Mouse (Mus musculus) limb, embryonic 15.5 days (tissue): ENCODE measurements around the gene Pmm2. TPM values are rescaled to one million over a fixed set of nuclear protein-coding genes. Genes with fewer than 3 reads are reported as not detected.

Source experiments
- ATAC-seq: fragments of 200-750 bp; cut with Nextera tagmentation; 2 replicates; pipeline ENCODE4 v1.8.0; 2017; ENCODE audit warnings: low read depth, moderate TSS enrichment; ENCODE audit not compliant: insufficient number of reproducible peaks, low FRiP score, low TSS enrichment
- H3K27ac ChIP-seq: fragments of 300-500 bp; sonication (generic); 2 replicates; pipeline ENCODE4 v1.5.1; 2015; ENCODE audit warnings: moderate library complexity, mild to moderate bottlenecking, inconsistent platforms
- H3K27me3 ChIP-seq: fragments of 300-500 bp; sonication (generic); 2 replicates; pipeline ENCODE4 v1.6.1; 2015; ENCODE audit warnings: inconsistent platforms
- H3K36me3 ChIP-seq: fragments of 300-500 bp; sonication (generic); 2 replicates; pipeline ENCODE4 v1.6.1; 2015; ENCODE audit warnings: inconsistent platforms
- H3K4me1 ChIP-seq: fragments of 300-500 bp; sonication (generic); 2 replicates; pipeline ENCODE4 v1.6.1; 2015; ENCODE audit warnings: inconsistent platforms
- H3K4me2 ChIP-seq: fragments of 300-500 bp; sonication (generic); 2 replicates; pipeline ENCODE4 v1.6.1; 2015; ENCODE audit warnings: mild to moderate bottlenecking, inconsistent platforms
- H3K4me3 ChIP-seq: fragments of 300-500 bp; sonication (generic); 2 replicates; pipeline ENCODE4 v1.5.1; 2015; ENCODE audit warnings: mild to moderate bottlenecking, inconsistent platforms
- H3K9ac ChIP-seq: fragments of 300-500 bp; sonication (generic); 2 replicates; pipeline ENCODE4 v1.6.1; 2015; ENCODE audit warnings: inconsistent platforms
- H3K9me3 ChIP-seq: fragments of 300-500 bp; sonication (generic); 2 replicates; pipeline ENCODE4 v1.6.1; 2016; ENCODE audit warnings: inconsistent platforms
- WGBS: fragments of 180-500 bp; shearing (Covaris S2); methylation state at CpG from one replicate; pipeline ENCODE4 v1.1.7; 2015; 5-methylcytosine and 5-hydroxymethylcytosine counted together
- polyA plus RNA-seq: library from polyadenylated mRNA; unstranded; fragments of >200 nt; fragmentation: Nextera tagmentation; extraction: Ambion mirVana; gene quantifications from 2 replicates; pipeline ENCODE4 v1.2.1, GENCODE M21; 2015

The Pmm2 gene
- polyA plus RNA-seq: 52.8 and 55.1 TPM in 2 replicates

DNA sequence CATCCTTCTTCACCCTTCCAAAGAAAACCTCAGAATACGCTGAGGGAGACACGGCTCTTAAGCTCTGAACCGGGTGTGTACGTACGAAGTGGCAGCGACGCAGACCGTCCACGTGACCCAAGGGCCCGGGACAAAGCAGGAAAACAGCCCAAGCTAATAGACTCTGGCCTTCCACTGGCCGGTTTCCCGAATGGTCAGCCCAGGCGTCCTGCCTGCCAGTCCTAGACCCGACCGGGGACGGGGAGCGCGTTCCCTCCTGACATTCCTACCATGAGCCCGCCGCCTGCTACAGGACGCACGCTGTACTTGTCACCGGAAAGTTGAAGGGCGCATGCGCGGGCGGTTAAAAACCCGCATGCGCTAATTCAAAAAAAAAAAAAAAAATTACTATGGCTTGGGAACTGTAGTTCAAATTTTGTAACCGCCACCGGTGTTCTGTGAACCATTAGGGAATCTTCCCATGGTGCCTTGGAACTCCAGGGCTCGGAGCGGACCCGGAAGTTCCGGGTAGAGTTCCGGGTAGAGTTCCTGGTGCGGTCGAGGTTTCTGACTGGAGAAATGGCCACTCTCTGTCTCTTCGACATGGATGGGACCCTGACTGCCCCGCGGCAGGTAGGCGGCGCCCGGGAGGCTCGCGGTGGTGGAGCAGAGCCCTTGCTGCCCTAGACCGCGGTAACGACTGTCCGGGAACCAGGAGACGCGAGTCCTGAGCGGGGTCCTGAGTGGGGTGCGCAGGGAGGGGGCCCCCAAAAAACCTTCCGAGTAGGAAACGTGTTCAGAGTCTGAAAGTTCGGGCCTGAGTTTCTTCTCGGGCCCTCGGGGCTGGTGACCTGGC is at the start of gene Pmm2, which contains the start of gene Tmem186:
Gene Pmm2 (plus strand): TSS at position 458 of the 835 bp plus-strand sequence.
Gene Tmem186 (minus strand): TSS at position 496 of the 835 bp plus-strand sequence.
- WGBS: under 1% methylated on average over 59 of the region's 59 CpGs
- Histone ChIP-seq H3K9ac (peak within 1 kb of the TSS; percentile 76), H3K4me3 (peak within 1 kb of the TSS; percentile 89), H3K36me3 (peaks cover 42% of the 10 kb centered on the region), H3K27me3 (no peaks in the 10 kb centered on the region), H3K4me1 (peaks cover 23% of the 10 kb centered on the region), H3K27ac (peak within 1 kb of the TSS; percentile 93), H3K9me3 (no peaks in the 10 kb centered on the region), H3K4me2 (peak within 1 kb of the TSS; percentile 78)
- ATAC-seq: peak; percentile 90

DNA sequence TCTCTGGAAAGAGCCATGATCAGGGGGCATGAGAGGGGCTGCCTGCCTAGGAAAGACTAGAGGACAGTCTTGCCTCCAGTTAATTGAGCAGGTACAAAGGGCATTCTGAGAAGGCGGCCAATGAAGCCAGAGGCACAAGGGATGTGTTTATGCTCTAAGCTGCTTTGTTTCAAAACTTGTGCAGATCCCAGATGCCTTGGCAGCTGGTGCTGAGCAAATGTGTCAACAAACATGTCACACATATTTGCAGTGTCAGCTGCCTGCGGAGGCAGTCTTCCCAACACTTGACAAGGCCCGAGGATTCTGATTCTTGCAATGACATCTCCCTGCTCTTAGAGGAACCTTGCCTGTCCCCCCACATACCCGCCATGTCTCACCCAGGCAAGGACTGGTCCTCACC is 42.1 kb upstream of the Pmm2 start:
- H3K4me2 ChIP-seq: no peak overlapping the region
- no peaks in the 10 kb centered on the region for H3K27me3 ChIP-seq
- H3K4me1 ChIP-seq: no peaks in the 10 kb centered on the region
- ATAC-seq: no peak
- WGBS: 77% methylated on average over 4 of the region's 4 CpGs
- H3K9me3 ChIP-seq: no peaks in the 10 kb centered on the region
- H3K4me3 ChIP-seq: no peak overlapping the region
- 0 out of 2 replicates have a peak, but pooled peaks cover 3% of the 10 kb centered on the region for H3K36me3 ChIP-seq
- no peak overlapping the region for H3K27ac ChIP-seq
- no peak overlapping the region for H3K9ac ChIP-seq

DNA sequence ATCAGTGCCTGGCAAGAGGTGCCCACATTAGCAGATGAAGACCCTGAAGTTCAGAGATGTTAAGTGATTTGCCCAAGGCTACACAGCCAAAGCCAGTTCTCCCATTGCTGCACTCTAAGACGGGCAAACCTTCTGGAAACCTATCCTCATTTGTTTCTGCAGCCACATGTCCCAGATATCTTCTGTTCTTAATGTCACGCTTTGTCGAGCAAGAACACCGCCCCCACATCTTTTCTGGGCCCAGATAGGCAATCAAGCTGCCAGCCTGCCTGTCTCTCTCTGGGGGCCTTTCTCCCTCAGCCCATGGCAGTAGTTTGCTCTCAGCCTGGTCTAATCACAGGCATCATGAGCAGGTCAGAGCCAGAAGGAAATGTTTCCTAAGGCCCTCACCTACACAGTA is 41.1 kb upstream of the Pmm2 start:
- Histone ChIP-seq H3K36me3 (0 out of 2 replicates have a peak, but pooled peaks cover 3% of the 10 kb centered on the region), H3K27ac (no peak overlapping the region), H3K27me3 (no peaks in the 10 kb centered on the region), H3K9me3 (no peaks in the 10 kb centered on the region), H3K4me2 (no peak overlapping the region), H3K4me3 (no peak overlapping the region), H3K4me1 (no peaks in the 10 kb centered on the region), H3K9ac (no peak overlapping the region)
- ATAC-seq: no peak
- WGBS: 76% methylated on average over 4 of the region's 4 CpGs

DNA sequence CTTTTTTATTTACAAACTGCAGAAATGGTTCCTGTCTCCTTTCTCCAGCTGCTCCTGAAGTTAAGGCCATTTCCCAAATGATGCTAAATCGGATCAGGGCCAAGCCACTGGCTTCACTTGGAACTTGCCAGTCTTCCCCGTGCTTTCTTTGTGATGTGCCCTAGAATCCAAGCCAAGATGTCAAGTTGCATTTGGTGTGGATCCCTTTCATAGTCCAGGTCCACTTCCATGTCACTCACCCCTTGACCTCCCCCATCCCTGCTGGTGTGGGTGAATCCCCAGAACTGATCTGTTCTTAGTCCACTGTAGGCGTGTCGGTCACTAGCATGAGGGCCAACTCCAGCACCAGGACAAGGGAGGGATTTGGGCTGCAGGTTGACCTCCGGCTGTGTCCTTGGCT is 40.0 kb upstream of the Pmm2 start:
- ATAC-seq: no peak
- H3K27me3 ChIP-seq: no peaks in the 10 kb centered on the region
- no peaks in the 10 kb centered on the region for H3K9me3 ChIP-seq
- H3K36me3 ChIP-seq: 0 out of 2 replicates have a peak, but pooled peaks cover 10% of the 10 kb centered on the region
- H3K4me2 ChIP-seq: no peak overlapping the region
- H3K4me1 ChIP-seq: no peaks in the 10 kb centered on the region
- no peak overlapping the region for H3K9ac ChIP-seq
- H3K4me3 ChIP-seq: no peak overlapping the region
- 88% methylated on average over 5 of the region's 5 CpGs for WGBS
- no peak overlapping the region for H3K27ac ChIP-seq

DNA sequence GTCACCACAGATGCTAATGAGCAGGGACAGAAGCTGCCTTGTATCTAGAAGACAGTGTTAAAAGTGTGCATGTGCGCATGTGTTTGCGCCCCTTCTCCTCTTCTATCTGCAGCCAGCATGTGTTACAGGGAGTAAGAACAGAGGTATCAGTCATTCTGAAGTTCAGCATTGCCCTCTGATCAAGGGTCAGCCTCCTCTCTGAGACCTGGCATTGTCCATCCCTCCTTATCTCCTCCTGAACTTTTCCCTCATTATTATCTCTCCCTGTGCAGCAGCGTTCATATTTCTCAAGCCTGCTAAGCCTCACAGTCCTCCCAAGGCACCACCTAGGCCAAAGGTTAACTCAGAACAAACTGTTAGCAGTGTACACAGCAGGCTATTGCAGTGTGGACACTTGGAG is 33.7 kb upstream of the Pmm2 start:
- Histone ChIP-seq H3K4me1 (no peaks in the 10 kb centered on the region), H3K27me3 (no peaks in the 10 kb centered on the region), H3K27ac (no peak overlapping the region), H3K9ac (no peak overlapping the region), H3K4me2 (no peak overlapping the region), H3K4me3 (no peak overlapping the region), H3K36me3 (peaks cover 17% of the 10 kb centered on the region; the same call in 1 of the 2 replicates), H3K9me3 (no peaks in the 10 kb centered on the region)
- ATAC-seq: no peak
- 84% methylated on average over 3 of the region's 3 CpGs for WGBS

DNA sequence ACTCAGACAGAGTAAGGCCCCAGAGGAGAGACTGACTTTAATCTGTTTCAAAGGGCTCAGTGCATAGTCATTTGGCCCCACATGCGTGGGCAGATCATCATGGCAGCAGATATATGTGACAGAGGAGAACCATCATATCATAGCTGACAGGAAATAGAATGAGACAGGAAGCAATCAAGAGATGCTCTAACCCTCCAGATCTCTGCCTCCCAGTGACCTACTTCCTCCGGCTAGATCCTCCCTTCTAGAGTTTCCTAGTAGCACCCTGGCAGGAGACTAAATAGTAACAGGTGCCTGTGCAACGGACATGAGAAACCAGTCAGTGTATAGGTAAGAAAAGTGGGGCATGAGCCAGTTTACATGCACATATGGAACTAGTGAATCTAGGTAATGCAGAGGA is 27.1 kb upstream of the Pmm2 start:
- no peaks in the 10 kb centered on the region for H3K9me3 ChIP-seq
- H3K27me3 ChIP-seq: no peaks in the 10 kb centered on the region
- no peak overlapping the region for H3K9ac ChIP-seq
- no peak overlapping the region for H3K4me3 ChIP-seq
- WGBS: 57% methylated on average over 3 of the region's 3 CpGs
- no peak overlapping the region for H3K4me2 ChIP-seq
- no peak overlapping the region for H3K27ac ChIP-seq
- peaks cover 32% of the 10 kb centered on the region; the same call in 1 of the 2 replicates for H3K36me3 ChIP-seq
- no peak for ATAC-seq
- H3K4me1 ChIP-seq: no peaks in the 10 kb centered on the region

DNA sequence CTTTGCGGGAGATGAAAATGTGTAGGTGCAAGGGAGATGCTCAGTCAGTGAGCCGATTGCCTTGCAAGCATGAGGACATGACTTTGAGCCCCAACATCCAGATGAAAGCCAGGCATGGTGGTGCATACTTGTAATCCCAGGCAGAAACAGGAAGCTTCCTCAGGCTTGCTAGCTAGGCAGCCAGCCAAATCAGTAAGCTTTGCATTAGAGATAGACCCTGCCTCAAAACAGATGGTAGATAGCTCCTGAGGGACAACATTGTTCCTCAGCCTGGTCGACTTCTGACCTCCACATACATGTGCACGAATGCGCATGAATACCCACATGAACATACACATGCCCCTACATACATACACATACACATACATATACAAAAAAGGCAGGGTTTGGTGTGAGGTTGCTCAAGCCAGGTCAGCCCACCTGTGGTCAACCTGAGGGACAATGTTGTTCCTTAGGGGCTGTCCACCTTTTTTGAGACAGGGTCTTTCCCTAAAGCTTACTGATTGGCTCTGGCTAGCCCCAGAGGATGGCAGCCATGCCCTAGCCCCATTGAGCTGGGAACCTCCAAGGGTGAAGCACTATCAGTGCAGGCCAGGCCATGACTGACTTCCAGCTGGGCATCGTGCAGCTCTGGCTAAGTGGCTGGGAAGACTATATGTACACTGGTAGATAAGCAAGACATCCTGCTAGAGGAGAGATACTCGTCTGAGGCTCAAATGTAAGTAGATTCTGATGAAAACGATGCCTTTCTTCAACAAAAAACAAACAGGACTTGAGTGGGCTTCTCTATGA is 25.1 kb upstream of the Pmm2 start:
- WGBS: 86% methylated on average over 8 of the region's 8 CpGs
- H3K27me3 ChIP-seq: no peaks in the 10 kb centered on the region
- no peak for ATAC-seq
- no peaks in the 10 kb centered on the region for H3K4me1 ChIP-seq
- no peak overlapping the region for H3K9ac ChIP-seq
- no peak overlapping the region for H3K4me3 ChIP-seq
- H3K4me2 ChIP-seq: no peak overlapping the region
- peaks cover 33% of the 10 kb centered on the region; the same call in 1 of the 2 replicates for H3K36me3 ChIP-seq
- no peak overlapping the region for H3K27ac ChIP-seq
- H3K9me3 ChIP-seq: no peaks in the 10 kb centered on the region

DNA sequence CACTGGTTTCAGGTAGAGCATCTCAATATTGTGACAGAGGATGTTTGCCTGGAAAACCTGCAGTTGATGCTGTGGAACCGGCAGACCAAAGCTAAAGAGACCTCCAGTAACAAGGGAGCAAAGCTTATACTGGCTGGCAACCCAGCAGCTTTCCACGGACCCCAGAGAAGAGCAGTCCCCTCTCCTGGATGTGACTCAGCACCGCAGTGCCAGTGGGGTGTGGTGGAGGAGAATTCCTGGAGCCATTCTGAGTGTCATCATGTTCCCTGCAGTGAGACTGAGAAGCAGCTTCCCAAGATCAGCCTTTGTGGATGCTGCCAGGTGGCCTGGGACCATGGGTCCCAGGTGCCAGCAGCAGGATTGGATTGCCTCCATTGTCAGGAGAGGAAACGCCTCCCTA is 24.4 kb upstream of the Pmm2 start:
- ATAC-seq: no peak
- WGBS: 79% methylated on average over 4 of the region's 4 CpGs
- no peaks in the 10 kb centered on the region for H3K4me1 ChIP-seq
- peaks cover 33% of the 10 kb centered on the region; the same call in 1 of the 2 replicates for H3K36me3 ChIP-seq
- no peak overlapping the region for H3K4me2 ChIP-seq
- no peak overlapping the region for H3K9ac ChIP-seq
- H3K27me3 ChIP-seq: no peaks in the 10 kb centered on the region
- H3K9me3 ChIP-seq: no peaks in the 10 kb centered on the region
- no peak overlapping the region for H3K4me3 ChIP-seq
- H3K27ac ChIP-seq: no peak overlapping the region

DNA sequence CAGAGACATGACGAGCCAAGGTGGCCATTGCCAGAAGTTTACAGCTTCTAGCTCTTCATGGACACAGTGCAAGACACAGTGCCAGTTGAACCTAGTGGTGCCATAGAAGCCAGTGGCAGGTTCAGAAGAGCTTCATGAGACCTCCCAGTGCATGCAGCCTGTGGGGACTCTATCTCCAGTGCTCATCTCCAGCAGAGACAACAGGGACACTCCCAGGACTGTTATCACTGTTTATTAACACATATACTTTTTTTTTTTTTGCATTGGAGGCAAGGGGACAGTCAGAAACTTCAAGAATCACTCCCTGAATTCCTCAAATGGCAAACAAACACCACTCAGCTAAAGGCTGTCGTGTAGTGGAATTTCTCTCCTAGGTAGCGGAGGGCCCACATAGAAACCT is 24.0 kb upstream of the Pmm2 start:
- no peaks in the 10 kb centered on the region for H3K9me3 ChIP-seq
- H3K4me2 ChIP-seq: no peak overlapping the region
- no peaks in the 10 kb centered on the region for H3K4me1 ChIP-seq
- no peak overlapping the region for H3K9ac ChIP-seq
- 83% methylated on average over 3 of the region's 3 CpGs for WGBS
- no peak overlapping the region for H3K27ac ChIP-seq
- no peak overlapping the region for H3K4me3 ChIP-seq
- peaks cover 33% of the 10 kb centered on the region; the same call in 1 of the 2 replicates for H3K36me3 ChIP-seq
- no peak for ATAC-seq
- H3K27me3 ChIP-seq: no peaks in the 10 kb centered on the region

DNA sequence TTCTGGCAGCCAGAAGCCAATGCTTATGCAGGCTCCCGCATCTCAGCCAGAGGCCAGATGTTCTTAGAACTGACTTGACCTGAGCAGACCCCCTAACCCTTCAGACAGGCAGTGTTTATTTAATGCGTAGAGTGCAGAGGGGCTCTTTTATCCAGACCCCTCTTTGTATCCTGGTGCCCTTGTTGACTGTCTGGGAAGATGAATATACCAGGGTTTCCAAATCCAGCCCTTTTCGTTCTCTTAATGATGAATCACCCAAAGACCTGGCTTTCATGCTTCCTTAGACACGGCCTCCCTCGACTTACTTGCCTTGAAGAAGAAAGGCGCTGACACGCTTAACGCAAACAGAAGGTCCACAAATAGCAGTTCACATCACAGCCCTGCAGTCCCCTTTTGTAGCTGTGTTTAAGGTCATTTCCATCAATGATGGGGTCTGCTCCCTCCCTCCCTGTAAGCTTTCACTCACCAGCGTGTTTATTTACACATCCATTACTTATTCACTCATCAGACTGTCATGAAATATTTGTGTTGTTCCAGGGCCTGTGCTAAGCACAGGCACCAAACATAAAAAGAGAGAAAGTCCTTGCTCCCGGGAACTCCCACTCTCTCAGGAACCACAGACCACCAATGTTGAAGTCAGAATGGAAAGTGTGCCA is 17.7 kb upstream of the Pmm2 start:
- Histone ChIP-seq H3K27ac (no peak overlapping the region), H3K9ac (no peak overlapping the region), H3K4me1 (0 out of 2 replicates have a peak, but pooled peaks cover 2% of the 10 kb centered on the region), H3K4me2 (no peak overlapping the region), H3K4me3 (no peak overlapping the region), H3K9me3 (no peaks in the 10 kb centered on the region), H3K36me3 (peaks cover 8% of the 10 kb centered on the region), H3K27me3 (no peaks in the 10 kb centered on the region)
- WGBS: 49% methylated on average over 10 of the region's 10 CpGs
- ATAC-seq: no peak

DNA sequence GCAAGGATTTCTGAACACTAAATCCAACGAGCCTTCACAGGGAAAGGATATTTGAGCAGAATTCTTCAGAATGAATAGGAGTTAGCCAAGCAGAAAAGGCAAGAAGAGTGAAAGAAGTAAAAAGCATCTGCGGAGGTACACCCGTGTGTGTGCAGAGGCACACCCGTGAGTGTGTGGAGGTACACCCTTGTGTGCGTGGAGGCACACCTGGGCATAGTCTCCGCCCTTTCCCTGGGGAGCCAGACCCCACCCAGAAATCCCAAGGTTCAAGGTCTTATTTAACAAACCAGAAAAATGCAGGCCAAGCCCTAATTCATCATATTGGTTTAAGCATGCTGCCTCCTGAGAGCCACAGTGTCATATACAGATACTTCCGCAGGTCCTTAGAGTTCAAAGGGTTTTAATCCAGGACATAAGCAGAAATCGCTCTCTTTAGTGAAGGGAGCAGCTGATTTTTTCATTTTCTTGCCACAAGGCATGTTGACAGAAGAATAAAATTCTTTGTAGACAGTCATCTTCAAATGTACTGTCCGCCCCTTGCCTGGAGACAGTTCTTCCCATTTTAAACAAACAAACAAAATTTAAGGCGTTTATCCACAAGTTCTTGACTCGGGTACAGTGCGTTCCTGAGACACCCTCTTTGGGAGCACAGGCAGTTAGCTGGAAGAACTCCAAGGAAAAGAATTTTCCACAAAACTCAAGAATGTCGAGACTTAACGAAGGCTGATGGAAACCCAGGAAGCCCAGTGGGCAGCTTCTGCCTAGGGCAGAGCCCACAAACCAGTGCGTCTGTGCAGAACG is 17.0 kb upstream of the Pmm2 start:
- no peak for ATAC-seq
- Histone ChIP-seq H3K9ac (no peak overlapping the region), H3K27me3 (no peaks in the 10 kb centered on the region), H3K4me2 (no peak overlapping the region), H3K4me3 (no peak overlapping the region), H3K4me1 (0 out of 2 replicates have a peak, but pooled peaks cover 2% of the 10 kb centered on the region), H3K27ac (0 out of 2 replicates have a peak overlapping the region, but pooled peaks have one; percentile 6), H3K36me3 (peaks cover 8% of the 10 kb centered on the region), H3K9me3 (no peaks in the 10 kb centered on the region)
- 72% methylated on average over 16 of the region's 16 CpGs for WGBS
